Mouse (Mus musculus): ENCODE measurements at regions not wholly inside any gene's neighbourhood (a gene's known extent, or its start where the extent isn't known, plus 50 kb on each side); places are given as distances from the start of the nearest gene placed in this dataset.

- ATAC-seq: no peak
- Histone ChIP-seq H3K36me3 (ENCODE audit: control insufficient read depth, insufficient read depth) (no peaks in the 10 kb centered on the region), H3K4me1 (replicated peaks; ENCODE audit: control insufficient read depth, insufficient read depth, low read length) (no peaks in the 10 kb centered on the region), H3K9ac (ENCODE audit: low read depth, low read length) (no peak overlapping the region), H3K4me2 (replicated peaks; ENCODE audit: low read depth) (no peak overlapping the region), H3K27ac (ENCODE audit: low read depth, low read length) (no peak overlapping the region), H3K4me3 (ENCODE audit: low read depth, low read length) (no peak overlapping the region), H3K27me3 (replicated peaks; ENCODE audit: control insufficient read depth, insufficient read depth, low read length) (no peaks in the 10 kb centered on the region), H3K9me3 (ENCODE audit: control insufficient read depth) (0 out of 2 replicates have a peak, but pooled peaks cover 3% of the 10 kb centered on the region)
- no peak for TF ChIP-seq CTCF (IDR thresholded peaks at IDR 0.05; ENCODE audit: low read depth)
- WGBS: 73% methylated on average over 8 of the region's 8 CpGs
These were observed 238.6 kb downstream of the Hlx start for GRCm38 (mm10) chr1:184493811-184494210.

GRCm38 (mm10) chr1:184492115-184492514 is 240.3 kb downstream of the Hlx start:
- no peak overlapping the region for H3K4me2 ChIP-seq (replicated peaks; ENCODE audit: low read depth)
- H3K4me1 ChIP-seq (replicated peaks; ENCODE audit: control insufficient read depth, insufficient read depth, low read length): no peaks in the 10 kb centered on the region
- TF ChIP-seq CTCF (IDR thresholded peaks at IDR 0.05; ENCODE audit: low read depth): peak; percentile 48
- H3K9me3 ChIP-seq (ENCODE audit: control insufficient read depth): no peaks in the 10 kb centered on the region
- H3K27ac ChIP-seq (ENCODE audit: low read depth, low read length): no peak overlapping the region
- ATAC-seq: no peak
- WGBS: 91% methylated on average over 3 of the region's 3 CpGs
- H3K4me3 ChIP-seq (ENCODE audit: low read depth, low read length): no peak overlapping the region
- no peak overlapping the region for H3K9ac ChIP-seq (ENCODE audit: low read depth, low read length)
- H3K36me3 ChIP-seq (ENCODE audit: control insufficient read depth, insufficient read depth): no peaks in the 10 kb centered on the region
- H3K27me3 ChIP-seq (replicated peaks; ENCODE audit: control insufficient read depth, insufficient read depth, low read length): no peaks in the 10 kb centered on the region

- Histone ChIP-seq H3K27me3 (replicated peaks; ENCODE audit: control insufficient read depth, insufficient read depth, low read length) (no peaks in the 10 kb centered on the region), H3K4me3 (ENCODE audit: low read depth, low read length) (no peak overlapping the region), H3K27ac (ENCODE audit: low read depth, low read length) (no peak overlapping the region), H3K4me1 (replicated peaks; ENCODE audit: control insufficient read depth, insufficient read depth, low read length) (no peaks in the 10 kb centered on the region), H3K4me2 (replicated peaks; ENCODE audit: low read depth) (no peak overlapping the region), H3K36me3 (ENCODE audit: control insufficient read depth, insufficient read depth) (no peaks in the 10 kb centered on the region), H3K9ac (ENCODE audit: low read depth, low read length) (no peak overlapping the region), H3K9me3 (ENCODE audit: control insufficient read depth) (no peaks in the 10 kb centered on the region)
- ATAC-seq: no peak
- 55% methylated on average over 4 of the region's 4 CpGs for WGBS
- no peak for TF ChIP-seq CTCF (IDR thresholded peaks at IDR 0.05; ENCODE audit: low read depth)
These were observed 241.2 kb downstream of the Hlx start for GRCm38 (mm10) chr1:184491252-184491651.

- no peaks in the 10 kb centered on the region for H3K9me3 ChIP-seq (ENCODE audit: control insufficient read depth)
- no peak overlapping the region for H3K9ac ChIP-seq (ENCODE audit: low read depth, low read length)
- H3K4me1 ChIP-seq (replicated peaks; ENCODE audit: control insufficient read depth, insufficient read depth, low read length): no peaks in the 10 kb centered on the region
- no peak overlapping the region for H3K4me3 ChIP-seq (ENCODE audit: low read depth, low read length)
- no peak for ATAC-seq
- 61% methylated on average over 6 of the region's 6 CpGs for WGBS
- H3K27me3 ChIP-seq (replicated peaks; ENCODE audit: control insufficient read depth, insufficient read depth, low read length): no peaks in the 10 kb centered on the region
- H3K27ac ChIP-seq (ENCODE audit: low read depth, low read length): no peak overlapping the region
- no peaks in the 10 kb centered on the region for H3K36me3 ChIP-seq (ENCODE audit: control insufficient read depth, insufficient read depth)
- no peak overlapping the region for H3K4me2 ChIP-seq (replicated peaks; ENCODE audit: low read depth)
- TF ChIP-seq CTCF (IDR thresholded peaks at IDR 0.05; ENCODE audit: low read depth): no peak
These were observed 245.0 kb downstream of the Hlx start for GRCm38 (mm10) chr1:184487409-184487808.

GRCm38 (mm10) chr1:184484801-184485200 is 247.6 kb downstream of the Hlx start:
- Histone ChIP-seq H3K4me3 (ENCODE audit: low read depth, low read length) (no peak overlapping the region), H3K36me3 (ENCODE audit: control insufficient read depth, insufficient read depth) (no peaks in the 10 kb centered on the region), H3K9ac (ENCODE audit: low read depth, low read length) (no peak overlapping the region), H3K27ac (ENCODE audit: low read depth, low read length) (no peak overlapping the region), H3K4me1 (replicated peaks; ENCODE audit: control insufficient read depth, insufficient read depth, low read length) (no peaks in the 10 kb centered on the region), H3K27me3 (replicated peaks; ENCODE audit: control insufficient read depth, insufficient read depth, low read length) (no peaks in the 10 kb centered on the region), H3K9me3 (ENCODE audit: control insufficient read depth) (no peaks in the 10 kb centered on the region), H3K4me2 (replicated peaks; ENCODE audit: low read depth) (no peak overlapping the region)
- TF ChIP-seq CTCF (IDR thresholded peaks at IDR 0.05; ENCODE audit: low read depth): no peak
- WGBS: 74% methylated on average over 8 of the region's 8 CpGs
- ATAC-seq: no peak

GRCm38 (mm10) chr1:184483371-184483770 is 249.0 kb downstream of the Hlx start:
- Histone ChIP-seq H3K9me3 (ENCODE audit: control insufficient read depth) (no peaks in the 10 kb centered on the region), H3K4me2 (replicated peaks; ENCODE audit: low read depth) (no peak overlapping the region), H3K4me3 (ENCODE audit: low read depth, low read length) (no peak overlapping the region), H3K27me3 (replicated peaks; ENCODE audit: control insufficient read depth, insufficient read depth, low read length) (no peaks in the 10 kb centered on the region), H3K9ac (ENCODE audit: low read depth, low read length) (no peak overlapping the region), H3K4me1 (replicated peaks; ENCODE audit: control insufficient read depth, insufficient read depth, low read length) (no peaks in the 10 kb centered on the region), H3K36me3 (ENCODE audit: control insufficient read depth, insufficient read depth) (no peaks in the 10 kb centered on the region), H3K27ac (ENCODE audit: low read depth, low read length) (no peak overlapping the region)
- 72% methylated on average over 7 of the region's 7 CpGs for WGBS
- ATAC-seq: no peak
- TF ChIP-seq CTCF (IDR thresholded peaks at IDR 0.05; ENCODE audit: low read depth): no peak

GRCm38 (mm10) chr1:184482026-184482425 is 250.4 kb downstream of the Hlx start:
- no peak overlapping the region for H3K9ac ChIP-seq (ENCODE audit: low read depth, low read length)
- WGBS: 64% methylated on average over 9 of the region's 9 CpGs
- H3K36me3 ChIP-seq (ENCODE audit: control insufficient read depth, insufficient read depth): no peaks in the 10 kb centered on the region
- no peak for ATAC-seq
- H3K27ac ChIP-seq (ENCODE audit: low read depth, low read length): no peak overlapping the region
- H3K4me1 ChIP-seq (replicated peaks; ENCODE audit: control insufficient read depth, insufficient read depth, low read length): no peaks in the 10 kb centered on the region
- H3K9me3 ChIP-seq (ENCODE audit: control insufficient read depth): no peaks in the 10 kb centered on the region
- no peak overlapping the region for H3K4me2 ChIP-seq (replicated peaks; ENCODE audit: low read depth)
- no peak for TF ChIP-seq CTCF (IDR thresholded peaks at IDR 0.05; ENCODE audit: low read depth)
- H3K4me3 ChIP-seq (ENCODE audit: low read depth, low read length): no peak overlapping the region
- no peaks in the 10 kb centered on the region for H3K27me3 ChIP-seq (replicated peaks; ENCODE audit: control insufficient read depth, insufficient read depth, low read length)

All from intestine, postnatal 0 days (tissue).